In genomic region chr10:73154544-73154943, GRCm38 (mm10) we compare ENCODE assay signal across 21 mouse cellular contexts. TPM values are rescaled to one million over a fixed set of nuclear protein-coding genes. Genes with fewer than 3 reads are reported as not detected.
A peak's percentile ranks its signal among the peaks of the same experiment; 100 is the strongest.
DNase-seq lines count a peak whose midpoint lies in the region; TF ChIP-seq lines count a peak whose summit lies in the region.
"Had no signal": no experiment of that assay in that cellular context is flagged by ENCODE, and none has a peak within 500 bp of the region (broad histone marks: within the 10 kb centered on the region; RNA-seq: fewer than 3 reads in every experiment).

No protein-coding gene starts in this region.

- no peaks in the 10 kb centered on the region for H3K9me3 ChIP-seq in embryonic facial prominence, embryonic 10.5 days
- H3K9me3 ChIP-seq: limb, embryonic 12.5 days; neural tube, embryonic 15.5 days had no signal

- DNase-seq in frontal cortex, adult 2 months (ENCODE audit: extremely low spot score in 1 of 2, low spot score in 1 of 2), result peak; percentile 24 to 54
- DNase-seq in frontal cortex, postnatal 25 days (ENCODE audit: low spot score in 2 of 2), result no peak
- peak; percentile 39 for DNase-seq in brain, embryonic 14.5 days (ENCODE audit: low read depth)
- DNase-seq in frontal cortex, postnatal 36 days (ENCODE audit: low spot score in 2 of 2), result peak; percentile 23 to 53
- DNase-seq in right cerebral cortex, adult 2 months (ENCODE audit: low spot score in 2 of 2), result peak; percentile 33 to 46
- no peak for DNase-seq in embryonic facial prominence, embryonic 10.5 days (ENCODE audit: low spot score)
- DNase-seq in urinary bladder, adult 18-20 months (ENCODE audit: low spot score in 2 of 2), result no peak
- no peak for DNase-seq in gastrocnemius, postnatal 10 days
- DNase-seq: adrenal gland, adult 2 months; cerebellum, postnatal 14 days; gastrocnemius, postnatal 36 days; kidney, adult 18-20 months; kidney, postnatal 10 days; liver, embryonic 13.5 days; lung, embryonic 14.5 days; lung, postnatal 36 days had no signal

- no peaks in the 10 kb centered on the region for H3K27me3 ChIP-seq in embryonic facial prominence, embryonic 10.5 days (replicated peaks; ENCODE audit: low read depth, poor library complexity, severe bottlenecking)
- H3K27me3 ChIP-seq: limb, embryonic 12.5 days; liver, embryonic 13.5 days; neural tube, embryonic 15.5 days had no signal

- TF ChIP-seq POLR2A in brain, embryonic 14.5 days (IDR thresholded peaks at IDR 0.05; ENCODE audit: borderline replicate concordance, extremely low read depth, insufficient read depth, insufficient read length, poor library complexity, severe bottlenecking), result no peak

- no peak overlapping the region for H3K4me3 ChIP-seq in embryonic facial prominence, embryonic 10.5 days
- H3K4me3 ChIP-seq: limb, embryonic 12.5 days; liver, embryonic 13.5 days; neural tube, embryonic 15.5 days had no signal

- no peaks in the 10 kb centered on the region for H3K4me1 ChIP-seq in embryonic facial prominence, embryonic 10.5 days
- H3K4me1 ChIP-seq: limb, embryonic 12.5 days; liver, embryonic 13.5 days; neural tube, embryonic 15.5 days had no signal

- H3K27ac ChIP-seq in embryonic facial prominence, embryonic 10.5 days (replicated peaks), result no peak overlapping the region
- H3K27ac ChIP-seq: hindbrain, postnatal 0 days; limb, embryonic 12.5 days; liver, embryonic 13.5 days; neural tube, embryonic 15.5 days had no signal

- no peak for TF ChIP-seq CTCF in brain, embryonic 14.5 days (IDR thresholded peaks at IDR 0.05; ENCODE audit: borderline replicate concordance, extremely low read depth, insufficient read depth, insufficient read length)

- no peaks in the 10 kb centered on the region for H3K36me3 ChIP-seq in embryonic facial prominence, embryonic 10.5 days (replicated peaks)
- H3K36me3 ChIP-seq: limb, embryonic 12.5 days; liver, embryonic 13.5 days; neural tube, embryonic 15.5 days had no signal

- 88% methylated on average over 5 of the region's 5 CpGs for WGBS in embryonic facial prominence, embryonic 10.5 days

RNA-seq across cellular contexts. Expression of gene Pcdh15, which starts 55.4 kb away (rescaled TPM):
- 20.8 and 23.2 TPM in 2 replicates for polyA plus RNA-seq in frontal cortex, adult 2 months (2012; rRNA removed)
- 5.5 and 10.1 TPM in 2 replicates for polyA plus RNA-seq in brain, embryonic 14.5 days (2012; rRNA removed)
- 0.57 and 0.59 TPM in 2 replicates for polyA plus RNA-seq in embryonic facial prominence, embryonic 10.5 days (2016; fragmentation: Nextera tagmentation; extraction: Ambion mirVana)
- total RNA-seq in gastrocnemius, postnatal 10 days (2021), result under 1 TPM; 0.14 to 0.41 TPM
- total RNA-seq: hematopoietic stem cell, adult 5-6 weeks; megakaryocyte-erythroid progenitor cell, adult 5-6 weeks had no signal
- polyA plus RNA-seq: lung, embryonic 14.5 days had no signal

Comparison
In these comparisons a context has a peak if more than half of its experiments do, and no peak if none do; other contexts are left out.
1. DNase-seq: peak in frontal cortex, adult 2 months (2 of 2), brain, embryonic 14.5 days (single experiment), frontal cortex, postnatal 36 days (2 of 2) and right cerebral cortex, adult 2 months (2 of 2); none in frontal cortex, postnatal 25 days (0 of 2), embryonic facial prominence, embryonic 10.5 days (single experiment), urinary bladder, adult 18-20 months (0 of 2) and gastrocnemius, postnatal 10 days (single experiment).